Mouse (Mus musculus) hindbrain, embryonic 11.5 days (tissue): Measurements from ENCODE around the gene Mstn. TPM values are rescaled to one million over a fixed set of nuclear protein-coding genes. Genes with fewer than 3 reads are reported as not detected.

Experiments used
- ATAC-seq: fragments of 200-750 bp; cut with Nextera tagmentation; 2 replicates; pipeline ENCODE4 v1.8.0; 2017; ENCODE audit warnings: mild to moderate bottlenecking, moderate TSS enrichment, moderate library complexity; ENCODE audit not compliant: low FRiP score
- DNase-seq: peaks from one replicate; pipeline ENCODE4 v3.0.0-alpha.2; 2015; ENCODE audit warnings: low spot score
- H3K27ac ChIP-seq: fragments of 300-500 bp; sonication (generic); 2 replicates; pipeline ENCODE4 v1.5.1; 2014; ENCODE audit warnings: mild to moderate bottlenecking, low read depth, low read length
- H3K27me3 ChIP-seq: fragments of 300-500 bp; sonication (generic); 2 replicates; pipeline ENCODE4 v1.6.1; 2014; ENCODE audit warnings: mild to moderate bottlenecking, low read length, moderate library complexity, mixed read lengths; ENCODE audit not compliant: control insufficient read depth, insufficient read depth
- H3K36me3 ChIP-seq: fragments of 300-500 bp; sonication (generic); 2 replicates; pipeline ENCODE4 v1.6.1; 2014; ENCODE audit warnings: mild to moderate bottlenecking, low read length, moderate library complexity, mixed read lengths; ENCODE audit not compliant: control insufficient read depth, insufficient read depth
- H3K4me1 ChIP-seq: fragments of 300-500 bp; sonication (generic); replicated peaks from 2 replicates; pipeline ENCODE4 v1.6.1; 2014; ENCODE audit warnings: low read length, mixed read lengths; ENCODE audit not compliant: control insufficient read depth, insufficient read depth
- H3K4me2 ChIP-seq: fragments of 300-500 bp; sonication (generic); replicated peaks from 2 replicates; pipeline ENCODE4 v1.6.1; 2014; ENCODE audit warnings: mild to moderate bottlenecking, low read depth, low read length
- H3K4me3 ChIP-seq: fragments of 300-500 bp; sonication (generic); 2 replicates; pipeline ENCODE4 v1.5.1; 2014; ENCODE audit warnings: low read depth, low read length
- H3K9ac ChIP-seq: fragments of 300-500 bp; sonication (generic); 2 replicates; pipeline ENCODE4 v1.6.1; 2014; ENCODE audit warnings: low read depth, low read length
- H3K9me3 ChIP-seq: fragments of 300-500 bp; sonication (generic); 2 replicates; pipeline ENCODE4 v1.6.1; 2016; ENCODE audit warnings: low read length; ENCODE audit not compliant: control insufficient read depth
- WGBS: fragments of 180-500 bp; shearing (Covaris S2); extraction: QIAGEN DNeasy Blood & Tissue Kit; methylation state at CpG from one replicate; pipeline ENCODE4 v1.1.7; 2014; 5-methylcytosine and 5-hydroxymethylcytosine counted together
- polyA plus RNA-seq: library from polyadenylated mRNA; unstranded; fragments of >200 nt; fragmentation: Nextera tagmentation; extraction: Ambion mirVana; gene quantifications from 2 replicates; pipeline ENCODE4 v1.2.1, GENCODE M21; 2014

The Mstn gene
- polyA plus RNA-seq, result 1.5 and 1.9 TPM in 2 replicates

- Histone ChIP-seq H3K4me1 (0 out of 2 replicates have a peak, but pooled peaks cover 2% of the 10 kb centered on the region), H3K27ac (no peak within 1 kb of the TSS), H3K4me2 (no peak within 1 kb of the TSS), H3K9me3 (no peaks in the 10 kb centered on the region), H3K4me3 (no peak within 1 kb of the TSS), H3K9ac (no peak within 1 kb of the TSS), H3K36me3 (no peaks in the 10 kb centered on the region), H3K27me3 (no peaks in the 10 kb centered on the region)
- WGBS, result 69% methylated on average over 6 of the region's 6 CpGs
- no peak for DNase-seq
- no peak for ATAC-seq
Observed at GRCm38 (mm10) chr1:53061340-53061739, at the start of gene Mstn. TSS of gene Mstn (plus strand) at chr1:53061640.

- 91% methylated on average over 6 of the region's 6 CpGs for WGBS
- Histone ChIP-seq H3K9ac (no peak overlapping the region), H3K4me1 (no peaks in the 10 kb centered on the region), H3K27ac (no peak overlapping the region), H3K4me3 (no peak overlapping the region), H3K36me3 (no peaks in the 10 kb centered on the region), H3K4me2 (no peak overlapping the region), H3K27me3 (no peaks in the 10 kb centered on the region), H3K9me3 (no peaks in the 10 kb centered on the region)
- DNase-seq (no peak), ATAC-seq (no peak)
Observed at GRCm38 (mm10) chr1:53014716-53015115, 46.7 kb upstream of the Mstn start.

DNA sequence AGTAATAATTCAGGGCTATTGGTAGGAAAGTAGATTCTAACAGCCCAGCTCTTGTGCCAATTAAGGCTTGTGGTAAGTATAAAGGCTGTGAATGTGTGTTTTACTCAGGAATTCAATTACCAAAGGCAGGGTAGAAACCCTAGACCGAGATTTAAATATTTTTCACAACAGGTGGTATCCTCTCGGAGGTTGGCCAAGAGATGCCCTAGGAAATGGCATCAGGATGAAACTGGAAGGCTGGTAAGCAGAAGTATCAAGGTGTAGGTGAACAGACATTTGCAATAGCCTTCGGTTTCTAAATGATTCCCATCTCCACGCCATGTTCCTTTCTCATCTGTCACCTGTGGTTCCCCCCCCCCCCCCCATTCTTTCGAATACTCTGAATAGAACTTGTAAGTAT is 45.8 kb upstream of the Mstn start:
- H3K36me3 ChIP-seq, result no peaks in the 10 kb centered on the region
- ATAC-seq, result no peak
- 71% methylated on average over 5 of the region's 5 CpGs for WGBS

GRCm38 (mm10) chr1:53018746-53019505 is 42.5 kb upstream of the Mstn start:
- H3K4me1 ChIP-seq, result no peaks in the 10 kb centered on the region
- ATAC-seq (no peak), DNase-seq (no peak)
- no peaks in the 10 kb centered on the region for H3K9me3 ChIP-seq
- no peak overlapping the region for H3K4me3 ChIP-seq
- no peaks in the 10 kb centered on the region for H3K27me3 ChIP-seq
- no peaks in the 10 kb centered on the region for H3K36me3 ChIP-seq
- H3K27ac ChIP-seq, result no peak overlapping the region
- WGBS, result 71% methylated on average over 3 of the region's 3 CpGs
- no peak overlapping the region for H3K9ac ChIP-seq
- H3K4me2 ChIP-seq, result no peak overlapping the region

More for the DNA sequence above, 45.8 kb upstream of the Mstn start:
- no peak for DNase-seq
- H3K9me3 ChIP-seq, result no peaks in the 10 kb centered on the region
- H3K4me2 ChIP-seq, result no peak overlapping the region
- H3K4me1 ChIP-seq, result no peaks in the 10 kb centered on the region
- no peaks in the 10 kb centered on the region for H3K27me3 ChIP-seq
- no peak overlapping the region for H3K9ac ChIP-seq
- no peak overlapping the region for H3K4me3 ChIP-seq
- no peak overlapping the region for H3K27ac ChIP-seq

- Histone ChIP-seq H3K27ac (no peak within 1 kb of the TSS), H3K27me3 (no peaks in the 10 kb centered on the region), H3K4me1 (no peaks in the 10 kb centered on the region), H3K36me3 (no peaks in the 10 kb centered on the region), H3K9me3 (no peaks in the 10 kb centered on the region), H3K9ac (no peak within 1 kb of the TSS), H3K4me3 (no peak within 1 kb of the TSS), H3K4me2 (no peak within 1 kb of the TSS)
- 59% methylated on average over 5 of the region's 5 CpGs for WGBS
- ATAC-seq (no peak), DNase-seq (no peak)
Observed at GRCm38 (mm10) chr1:53020079-53020478, 41.4 kb upstream of the Mstn start, which contains the start of gene 1700019D03Rik. TSS of gene 1700019D03Rik (minus strand) at chr1:53020179.

DNA sequence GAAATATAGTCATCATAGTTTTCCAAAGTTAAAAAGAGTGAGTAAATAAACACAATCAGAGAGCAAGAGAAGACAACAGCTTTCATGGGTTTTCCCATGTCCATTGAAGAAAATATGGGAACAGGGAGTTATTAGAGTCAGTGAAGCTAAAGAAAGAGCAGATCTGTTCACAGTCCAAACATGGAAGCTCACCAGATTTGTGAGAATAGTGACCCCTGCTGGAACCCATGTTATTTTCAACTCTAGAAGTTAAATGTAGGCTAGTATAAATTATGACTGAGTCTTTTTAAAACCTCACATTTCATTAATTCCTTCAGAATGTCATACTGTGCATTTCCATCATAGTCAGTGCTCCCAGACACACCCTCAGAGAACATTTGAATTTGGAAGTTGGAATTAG is 28.9 kb upstream of the Mstn start:
- no peak overlapping the region for H3K27ac ChIP-seq
- H3K4me3 ChIP-seq, result no peak overlapping the region
- H3K9ac ChIP-seq, result no peak overlapping the region
- no peaks in the 10 kb centered on the region for H3K4me1 ChIP-seq
- DNase-seq (peak; percentile 54), ATAC-seq (no peak)
- H3K27me3 ChIP-seq, result no peaks in the 10 kb centered on the region
- H3K4me2 ChIP-seq, result no peak overlapping the region
- H3K9me3 ChIP-seq, result no peaks in the 10 kb centered on the region
- no peaks in the 10 kb centered on the region for H3K36me3 ChIP-seq

DNA sequence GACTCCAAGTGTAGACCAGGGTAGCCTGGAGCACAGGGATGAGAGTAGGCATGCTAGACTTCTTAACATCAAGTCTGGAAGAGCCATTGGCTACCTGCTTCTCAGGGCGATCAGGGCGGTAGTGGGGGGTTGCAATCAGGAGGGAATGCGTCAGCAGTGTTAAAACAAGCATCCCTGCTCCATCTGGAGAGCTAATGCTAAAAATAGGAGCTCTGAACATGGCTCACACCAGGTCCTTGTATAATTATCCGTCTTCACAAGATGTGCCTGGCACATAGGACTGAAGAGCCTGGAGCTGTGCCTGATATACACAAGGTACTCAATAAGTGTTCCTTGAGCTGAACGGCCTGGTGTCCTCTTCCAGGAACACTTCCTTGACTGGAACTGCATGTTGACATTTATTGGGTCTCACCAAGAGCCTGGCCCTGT is 24.0 kb upstream of the Mstn start:
- no peak for ATAC-seq
- no peak overlapping the region for H3K27ac ChIP-seq
- 92% methylated on average over 5 of the region's 5 CpGs for WGBS
- no peak overlapping the region for H3K9ac ChIP-seq
- H3K4me3 ChIP-seq, result no peak overlapping the region
- H3K9me3 ChIP-seq, result no peaks in the 10 kb centered on the region
- no peaks in the 10 kb centered on the region for H3K36me3 ChIP-seq
- H3K4me1 ChIP-seq, result no peaks in the 10 kb centered on the region
- DNase-seq, result no peak
- H3K4me2 ChIP-seq, result no peak overlapping the region
- no peaks in the 10 kb centered on the region for H3K27me3 ChIP-seq

DNA sequence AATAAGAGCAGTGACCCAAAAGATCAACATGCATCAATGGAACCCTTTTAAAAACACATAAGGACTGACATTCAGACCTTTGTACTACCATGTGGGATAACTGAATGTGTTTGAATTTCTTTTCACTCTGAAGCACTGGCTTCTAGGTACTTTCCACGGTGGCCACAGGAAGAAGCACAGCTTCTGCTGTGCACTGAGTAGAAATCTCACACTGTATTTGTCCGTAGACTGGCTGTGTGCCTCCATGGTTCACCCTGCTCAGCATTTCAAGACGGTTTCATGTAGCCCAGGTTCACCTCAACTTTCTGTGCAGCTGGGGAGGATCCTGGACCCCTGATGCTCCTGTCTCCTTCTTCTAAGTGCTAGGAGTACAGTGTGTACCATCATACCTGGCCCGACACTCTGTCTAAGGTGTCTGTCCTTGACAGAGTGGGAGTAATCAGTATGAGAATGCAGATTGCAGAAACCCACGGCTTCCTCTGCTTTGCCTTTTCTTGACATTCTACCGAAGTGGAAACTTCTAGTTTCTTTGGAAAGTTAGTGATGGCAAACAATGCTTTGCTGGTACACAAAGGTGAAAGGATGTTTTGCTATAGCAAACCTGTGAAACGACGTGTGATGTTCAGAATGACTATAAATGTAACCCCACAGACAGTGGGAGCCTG is 11.5 kb upstream of the Mstn start:
- WGBS, result 78% methylated on average over 8 of the region's 8 CpGs
- Histone ChIP-seq H3K36me3 (no peaks in the 10 kb centered on the region), H3K9ac (no peak overlapping the region), H3K27me3 (no peaks in the 10 kb centered on the region), H3K27ac (no peak overlapping the region), H3K4me3 (no peak overlapping the region), H3K4me2 (no peak overlapping the region), H3K4me1 (no peaks in the 10 kb centered on the region), H3K9me3 (no peaks in the 10 kb centered on the region)
- DNase-seq (no peak), ATAC-seq (no peak)
